Mouse (Mus musculus) forebrain, embryonic 13.5 days (tissue): ENCODE data around the gene Abca7. TPM values are rescaled to one million over a fixed set of nuclear protein-coding genes. Genes with fewer than 3 reads are reported as not detected.
"Not testable (repeated sequence)": the region's sequence is repeated elsewhere in the genome, so short reads cannot be mapped to it uniquely, and the experiment has no call there.

ENCODE experiments used
- ATAC-seq: fragments of 200-750 bp; cut with Nextera tagmentation; 2 replicates; pipeline ENCODE4 v1.8.0; 2017
- H3K27ac ChIP-seq: fragments of 300-500 bp; sonication (generic); 2 replicates; pipeline ENCODE4 v1.5.1; 2015; ENCODE audit warnings: inconsistent platforms, mild to moderate bottlenecking, moderate library complexity
- H3K27me3 ChIP-seq: fragments of 300-500 bp; sonication (generic); 2 replicates; pipeline ENCODE4 v1.6.1; 2015; ENCODE audit warnings: mild to moderate bottlenecking, inconsistent platforms
- H3K36me3 ChIP-seq: fragments of 300-500 bp; sonication (generic); 2 replicates; pipeline ENCODE4 v1.6.1; 2015; ENCODE audit warnings: mild to moderate bottlenecking, inconsistent platforms; ENCODE audit not compliant: poor library complexity, severe bottlenecking
- H3K4me1 ChIP-seq: fragments of 300-500 bp; sonication (generic); 2 replicates; pipeline ENCODE4 v1.6.1; 2015; ENCODE audit warnings: inconsistent platforms
- H3K4me2 ChIP-seq: fragments of 300-500 bp; sonication (generic); 2 replicates; pipeline ENCODE4 v1.6.1; 2015; ENCODE audit warnings: inconsistent platforms, mild to moderate bottlenecking, moderate library complexity
- H3K4me3 ChIP-seq: fragments of 300-500 bp; sonication (generic); 2 replicates; pipeline ENCODE4 v1.5.1; 2015; ENCODE audit warnings: mild to moderate bottlenecking, inconsistent platforms
- H3K9ac ChIP-seq: fragments of 300-500 bp; sonication (generic); 2 replicates; pipeline ENCODE4 v1.6.1; 2015; ENCODE audit warnings: mild to moderate bottlenecking, inconsistent platforms
- H3K9me3 ChIP-seq: fragments of 300-500 bp; sonication (generic); replicated peaks from 2 replicates; pipeline ENCODE4 v1.6.1; 2016; ENCODE audit warnings: inconsistent platforms
- WGBS: fragments of 180-500 bp; shearing (Covaris S2); methylation state at CpG from one replicate; pipeline ENCODE4 v1.1.7; 2015; 5-methylcytosine and 5-hydroxymethylcytosine counted together
- polyA plus RNA-seq: library from polyadenylated mRNA; unstranded; fragments of >200 nt; fragmentation: Nextera tagmentation; extraction: Ambion mirVana; gene quantifications from 2 replicates; pipeline ENCODE4 v1.2.1, GENCODE M21; 2015

Gene Abca7
- polyA plus RNA-seq, 1 experiment from 2014 or later: 3.1 TPM

DNA sequence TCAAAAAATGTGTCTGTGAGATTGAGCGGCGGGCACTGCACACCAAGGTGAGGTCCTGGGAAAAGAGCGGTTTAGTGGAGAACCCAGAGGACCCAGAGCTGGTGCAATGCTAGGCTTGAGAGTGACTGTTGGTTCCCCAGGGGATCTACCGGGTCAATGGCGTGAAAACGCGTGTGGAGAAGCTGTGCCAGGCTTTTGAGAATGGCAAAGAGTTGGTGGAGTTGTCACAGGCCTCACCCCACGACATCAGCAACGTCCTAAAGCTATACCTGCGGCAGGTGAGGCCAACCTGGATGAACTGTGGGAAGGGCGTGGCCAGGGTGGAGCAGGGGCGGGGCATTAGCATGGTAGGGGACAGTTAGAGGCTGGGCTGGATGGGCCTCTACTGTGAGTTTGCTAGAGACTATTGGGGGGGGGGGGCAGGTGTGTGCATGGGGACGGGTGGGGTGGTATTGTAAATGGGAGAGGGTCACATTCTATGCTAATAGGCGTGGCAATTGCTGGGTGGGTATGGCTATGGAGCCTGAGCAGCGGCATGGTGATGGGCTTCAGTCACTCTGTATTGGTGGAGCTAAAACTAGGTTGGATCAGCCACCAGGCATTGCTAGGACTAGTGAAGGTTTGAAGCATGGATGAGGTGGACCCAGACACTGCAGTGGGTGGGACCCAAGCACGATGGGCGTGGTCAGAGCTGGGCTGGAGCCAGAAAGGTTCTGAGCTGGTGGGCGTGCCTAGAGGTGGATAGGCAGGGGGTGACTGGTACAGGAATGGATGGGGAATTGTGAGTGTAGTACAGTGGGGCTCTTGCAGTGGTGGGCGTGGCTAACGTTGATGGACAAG, 31.6 kb downstream of the Abca7 start:
- H3K27me3 ChIP-seq: no peaks in the 10 kb centered on the region
- WGBS: 71% methylated on average over 20 of the region's 20 CpGs
- no peak overlapping the region for H3K27ac ChIP-seq
- no peaks in the 10 kb centered on the region for H3K36me3 ChIP-seq
- H3K9ac ChIP-seq: no peak overlapping the region
- H3K4me3 ChIP-seq: no peak overlapping the region
- H3K4me2 ChIP-seq: no peak overlapping the region
- no peaks in the 10 kb centered on the region for H3K4me1 ChIP-seq
- H3K9me3 ChIP-seq: no peaks in the 10 kb centered on the region
- no peak for ATAC-seq

DNA sequence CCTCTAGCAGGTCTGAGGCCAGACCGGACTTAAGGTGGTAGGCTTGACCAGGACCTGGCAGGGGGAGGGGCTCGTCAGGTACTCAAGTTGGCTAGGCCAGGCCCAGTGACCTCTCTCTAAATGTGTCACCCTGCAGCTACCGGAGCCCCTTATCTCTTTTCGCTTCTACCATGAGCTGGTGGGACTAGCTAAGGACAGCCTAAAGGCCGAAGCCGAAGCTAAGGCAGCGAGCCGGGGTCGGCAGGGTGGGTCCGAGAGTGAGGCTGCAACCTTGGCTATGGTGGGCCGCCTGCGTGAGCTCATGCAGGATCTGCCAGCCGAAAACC, 32.2 kb downstream of the Abca7 start:
- Histone ChIP-seq H3K4me3 (no peak overlapping the region), H3K27me3 (no peaks in the 10 kb centered on the region), H3K9ac (no peak overlapping the region), H3K9me3 (no peaks in the 10 kb centered on the region), H3K4me2 (no peak overlapping the region), H3K4me1 (no peaks in the 10 kb centered on the region), H3K27ac (no peak overlapping the region), H3K36me3 (no peaks in the 10 kb centered on the region)
- 92% methylated on average over 13 of the region's 13 CpGs for WGBS
- ATAC-seq: no peak

- 83% methylated on average over 9 of the region's 9 CpGs for WGBS
- Histone ChIP-seq H3K4me2 (no peak overlapping the region), H3K9ac (no peak overlapping the region), H3K9me3 (no peaks in the 10 kb centered on the region), H3K4me1 (no peaks in the 10 kb centered on the region), H3K27me3 (no peaks in the 10 kb centered on the region), H3K27ac (no peak overlapping the region), H3K4me3 (no peak overlapping the region), H3K36me3 (peaks cover 9% of the 10 kb centered on the region)
- ATAC-seq: no peak
These were observed 33.9 kb downstream of the Abca7 start for GRCm38 (mm10) chr10:80030191-80030590.

DNA sequence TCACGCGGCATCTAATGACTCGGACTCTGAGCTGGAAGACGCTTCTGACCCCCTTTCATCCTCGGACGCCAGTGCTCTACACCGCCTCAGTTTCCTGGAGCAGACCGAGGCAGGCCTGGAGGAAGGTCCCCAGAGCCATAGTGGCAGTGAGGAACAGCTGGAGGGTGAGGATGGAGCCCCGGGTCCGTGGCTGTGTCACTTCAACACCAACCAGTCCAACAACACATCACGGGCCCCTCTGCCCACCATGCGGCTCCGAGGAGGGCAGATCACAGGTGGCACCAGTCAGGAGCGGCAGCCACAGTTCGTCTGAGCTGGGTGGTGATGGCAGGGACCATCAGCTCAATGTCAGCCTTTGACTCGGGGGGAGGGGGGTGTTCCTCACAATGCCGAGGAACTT, 34.4 kb downstream of the Abca7 start:
- H3K27ac ChIP-seq: no peak overlapping the region
- no peaks in the 10 kb centered on the region for H3K4me1 ChIP-seq
- no peak overlapping the region for H3K4me2 ChIP-seq
- H3K4me3 ChIP-seq: no peak overlapping the region
- H3K36me3 ChIP-seq: peaks cover 14% of the 10 kb centered on the region
- no peaks in the 10 kb centered on the region for H3K27me3 ChIP-seq
- H3K9me3 ChIP-seq: no peaks in the 10 kb centered on the region
- 0 out of 2 replicates have a peak overlapping the region, but pooled peaks have one; percentile 12 for H3K9ac ChIP-seq
- WGBS: 85% methylated on average over 17 of the region's 17 CpGs
- no peak for ATAC-seq

DNA sequence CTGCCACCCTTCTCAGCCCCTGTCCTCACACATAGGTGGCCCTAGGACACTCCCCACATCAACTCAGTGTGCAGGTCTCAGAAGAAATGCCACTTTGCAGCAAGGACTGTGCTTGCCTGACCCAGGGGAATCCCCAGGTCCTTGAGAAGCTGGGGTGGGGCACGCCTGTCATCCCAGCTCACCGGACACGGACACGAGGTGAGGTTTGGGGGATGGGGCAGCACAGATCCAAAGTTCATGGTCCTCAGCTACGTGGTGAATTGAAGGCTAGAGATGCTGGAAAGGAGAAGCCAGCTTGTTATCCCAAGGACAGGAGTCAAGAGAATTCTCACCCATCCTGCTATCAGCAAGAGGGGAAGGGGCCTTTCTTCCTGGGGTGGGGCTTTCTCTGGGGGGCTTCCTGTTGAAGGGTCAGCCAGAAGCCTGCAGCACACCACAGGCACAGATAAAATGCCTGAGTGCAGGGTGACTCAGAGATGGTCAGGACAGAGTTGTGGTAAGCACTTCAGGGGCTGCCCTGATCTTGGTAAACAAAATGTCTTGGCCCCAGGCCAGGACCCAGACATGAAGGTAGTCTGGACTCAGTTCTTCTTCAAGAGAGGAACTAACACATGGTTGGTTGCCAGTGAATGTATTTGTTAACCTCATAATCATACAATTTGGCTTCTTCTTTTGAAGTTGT, 36.6 kb downstream of the Abca7 start:
- WGBS: 72% methylated on average over 5 of the region's 5 CpGs
- Histone ChIP-seq H3K4me3 (no peak overlapping the region), H3K9me3 (no peaks in the 10 kb centered on the region), H3K27ac (no peak overlapping the region), H3K4me2 (no peak overlapping the region), H3K27me3 (no peaks in the 10 kb centered on the region), H3K9ac (no peak overlapping the region), H3K36me3 (peaks cover 36% of the 10 kb centered on the region), H3K4me1 (peaks cover 2% of the 10 kb centered on the region)
- ATAC-seq: no peak

GRCm38 (mm10) chr10:80033511-80034391, 37.5 kb downstream of the Abca7 start:
- H3K4me3 ChIP-seq: no peak overlapping the region
- no peaks in the 10 kb centered on the region for H3K27me3 ChIP-seq
- peaks cover 10% of the 10 kb centered on the region for H3K4me1 ChIP-seq
- no peak for ATAC-seq
- H3K36me3 ChIP-seq: peaks cover 43% of the 10 kb centered on the region
- no peak overlapping the region for H3K9ac ChIP-seq
- WGBS: 51% methylated on average over 9 of the region's 9 CpGs
- no peak overlapping the region for H3K27ac ChIP-seq
- H3K4me2 ChIP-seq: no peak overlapping the region
- no peaks in the 10 kb centered on the region for H3K9me3 ChIP-seq

GRCm38 (mm10) chr10:80035148-80035547, 38.9 kb downstream of the Abca7 start:
- WGBS: 80% methylated on average over 8 of the region's 8 CpGs
- Histone ChIP-seq H3K4me2 (no peak overlapping the region), H3K36me3 (peaks cover 43% of the 10 kb centered on the region), H3K4me3 (no peak overlapping the region), H3K9me3 (no peaks in the 10 kb centered on the region), H3K27me3 (no peaks in the 10 kb centered on the region), H3K9ac (no peak overlapping the region), H3K27ac (no peak overlapping the region), H3K4me1 (peaks cover 13% of the 10 kb centered on the region)
- ATAC-seq: no peak

GRCm38 (mm10) chr10:80035686-80036085, 39.4 kb downstream of the Abca7 start:
- no peak overlapping the region for H3K4me3 ChIP-seq
- 98% methylated on average over 5 of the region's 5 CpGs for WGBS
- H3K4me2 ChIP-seq: no peak overlapping the region
- ATAC-seq: no peak
- H3K27me3 ChIP-seq: no peaks in the 10 kb centered on the region
- H3K9ac ChIP-seq: no peak overlapping the region
- peaks cover 43% of the 10 kb centered on the region for H3K36me3 ChIP-seq
- H3K4me1 ChIP-seq: peaks cover 13% of the 10 kb centered on the region
- H3K27ac ChIP-seq: no peak overlapping the region
- H3K9me3 ChIP-seq: no peaks in the 10 kb centered on the region

GRCm38 (mm10) chr10:80036832-80037231, 40.5 kb downstream of the Abca7 start:
- Histone ChIP-seq H3K9me3 (no peaks in the 10 kb centered on the region), H3K4me3 (no peak overlapping the region), H3K9ac (no peak overlapping the region), H3K27ac (no peak overlapping the region), H3K4me2 (no peak overlapping the region), H3K27me3 (no peaks in the 10 kb centered on the region), H3K4me1 (peaks cover 13% of the 10 kb centered on the region), H3K36me3 (peaks cover 43% of the 10 kb centered on the region)
- no peak for ATAC-seq
- 91% methylated on average over 13 of the region's 13 CpGs for WGBS

DNA sequence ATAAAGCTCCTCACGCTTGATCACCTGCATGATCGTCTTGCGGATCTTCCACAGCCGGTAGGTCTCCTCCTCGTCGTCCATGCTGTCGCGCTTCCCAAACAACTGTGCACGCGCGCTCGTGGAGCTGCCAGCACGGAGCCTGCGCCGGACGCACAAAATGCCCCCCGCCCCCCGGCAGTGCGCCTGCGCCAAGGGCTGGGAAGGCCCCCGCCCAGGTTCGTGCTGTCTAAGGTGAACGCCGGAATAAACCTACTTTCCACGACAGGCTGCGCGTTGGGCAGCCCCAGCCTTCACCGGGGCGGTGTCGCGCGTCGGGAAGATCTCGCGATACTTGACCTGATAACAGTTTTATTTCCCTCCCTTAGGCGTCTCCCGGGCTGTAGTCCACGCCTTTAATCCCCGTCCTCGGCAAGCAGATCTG, 43.3 kb downstream of the Abca7 start, which contains the start of gene Polr2e:
Polr2e (minus strand) TSS at position 237 of the 421 bp plus-strand sequence.
- H3K9me3 ChIP-seq: no peaks in the 10 kb centered on the region
- peak within 1 kb of the TSS; percentile 86 for H3K9ac ChIP-seq

GRCm38 (mm10) chr10:80041409-80042060, 45.2 kb downstream of the Abca7 start:
- peaks cover 16% of the 10 kb centered on the region for H3K4me1 ChIP-seq
- 90% methylated on average over 8 of the region's 8 CpGs for WGBS
- peaks cover 21% of the 10 kb centered on the region for H3K36me3 ChIP-seq
- H3K27me3 ChIP-seq, H3K27ac ChIP-seq, H3K4me3 ChIP-seq, H3K9me3 ChIP-seq, H3K4me2 ChIP-seq, H3K9ac ChIP-seq, ATAC-seq: not testable (repeated sequence)

More for the DNA sequence above, 43.3 kb downstream of the Abca7 start, which contains the start of gene Polr2e:
- Histone ChIP-seq H3K27me3 (no peaks in the 10 kb centered on the region), H3K27ac (no peak within 1 kb of the TSS), H3K4me1 (peaks cover 13% of the 10 kb centered on the region), H3K36me3 (peaks cover 40% of the 10 kb centered on the region), H3K4me2 (peak within 1 kb of the TSS; percentile 88), H3K4me3 (peak within 1 kb of the TSS; percentile 86)
- ATAC-seq: peak; percentile 99
- under 1% methylated on average over 40 of the region's 40 CpGs for WGBS
